Mouse (Mus musculus) olfactory bulb, adult 2 months (tissue): Measurements from ENCODE around the gene Fbxw9.

Experiments
- CTCF ChIP-seq: fragments of 200-500 bp; IDR thresholded peaks from 2 replicates; pipeline ENCODE4 v1.5.1; 2012; ENCODE audit warnings: low read depth, mild to moderate bottlenecking, low read length, moderate library complexity; ENCODE audit not compliant: insufficient read depth
- POLR2A ChIP-seq: fragments of 200-500 bp; IDR thresholded peaks from 2 replicates; pipeline ENCODE4 v1.6.1; 2012; ENCODE audit warnings: mild to moderate bottlenecking, low read depth, low read length, moderate library complexity; ENCODE audit not compliant: insufficient read depth

GRCm38 (mm10) chr8:85036381-85036717 is 23.5 kb upstream of the Fbxw9 start:
- TF ChIP-seq POLR2A, result no peak
- no peak for TF ChIP-seq CTCF
